Mouse (Mus musculus) MEL-GATA-1-ER (cell line): ENCODE data around the gene Bhlha9.

Source experiments
- DNase-seq: peaks from one replicate; pipeline ENCODE4 v3.0.0-alpha.2; 2012; ENCODE audit warnings: low read depth; ENCODE audit errors: extremely low read depth

Bhlha9 gene

GRCm38 (mm10) chr11:76671871-76672475 lies at the start of gene Bhlha9:
Bhlha9 (plus strand) TSS chr11:76672470.
- no peak for DNase-seq

GRCm38 (mm10) chr11:76622566-76623205 lies 49.6 kb upstream of the Bhlha9 start:
- no peak for DNase-seq

- DNase-seq = no peak
Measured at GRCm38 (mm10) chr11:76623206-76623961, 48.9 kb upstream of the Bhlha9 start.

GRCm38 (mm10) chr11:76624071-76624470 lies 48.2 kb upstream of the Bhlha9 start:
- DNase-seq = no peak

- DNase-seq = no peak
Measured at GRCm38 (mm10) chr11:76624881-76625280, 47.4 kb upstream of the Bhlha9 start.

- DNase-seq = peak; percentile 94
Measured at GRCm38 (mm10) chr11:76628613-76629012, 43.7 kb upstream of the Bhlha9 start.

GRCm38 (mm10) chr11:76630023-76630422 lies 42.2 kb upstream of the Bhlha9 start:
- DNase-seq = no peak

- DNase-seq = no peak
Measured at GRCm38 (mm10) chr11:76630487-76630886, 41.8 kb upstream of the Bhlha9 start.

- no peak for DNase-seq
Measured at GRCm38 (mm10) chr11:76639269-76639985, 32.8 kb upstream of the Bhlha9 start.

GRCm38 (mm10) chr11:76640231-76640630 lies 32.0 kb upstream of the Bhlha9 start:
- no peak for DNase-seq

- DNase-seq = no peak
Measured at GRCm38 (mm10) chr11:76644257-76644656, 28.0 kb upstream of the Bhlha9 start.

- DNase-seq = no peak
Measured at GRCm38 (mm10) chr11:76645036-76645435, 27.2 kb upstream of the Bhlha9 start.

- peak; percentile 49 for DNase-seq
Measured at GRCm38 (mm10) chr11:76645955-76646354, 26.3 kb upstream of the Bhlha9 start.

GRCm38 (mm10) chr11:76647062-76647461 lies 25.2 kb upstream of the Bhlha9 start:
- DNase-seq = no peak

GRCm38 (mm10) chr11:76647500-76647899 lies 24.8 kb upstream of the Bhlha9 start:
- peak; percentile 54 for DNase-seq

- DNase-seq = no peak
Measured at GRCm38 (mm10) chr11:76650862-76651560, 21.3 kb upstream of the Bhlha9 start.

- DNase-seq = no peak
Measured at GRCm38 (mm10) chr11:76652838-76653334, 19.4 kb upstream of the Bhlha9 start.

GRCm38 (mm10) chr11:76655106-76655505 lies 17.2 kb upstream of the Bhlha9 start:
- DNase-seq = peak; percentile 41

- no peak for DNase-seq
Measured at GRCm38 (mm10) chr11:76657450-76657970, 14.8 kb upstream of the Bhlha9 start.

- no peak for DNase-seq
Measured at GRCm38 (mm10) chr11:76659138-76659930, 12.9 kb upstream of the Bhlha9 start.
